Mouse (Mus musculus): ENCODE data around the gene Ddah2.

GRCm38 (mm10) chr17:35064378-35064877 lies 5.6 kb downstream of the Ddah2 start:
- TF ChIP-seq POLR2A (IDR thresholded peaks at IDR 0.05; ENCODE audit: low read depth, low read length) (no peak), CTCF (IDR thresholded peaks at IDR 0.05; ENCODE audit: borderline replicate concordance, insufficient read depth, low read length) (no peak)

Data from embryonic fibroblast, embryonic 13.5 days (primary cell).